Mouse (Mus musculus) embryo, embryonic 10.5 days (tissue): ENCODE data around the gene Psma5.

Experiments
- DNase-seq: peaks from one replicate; pipeline ENCODE4 v3.0.0-alpha.2; 2015; ENCODE audit warnings: low spot score

Gene Psma5

DNA sequence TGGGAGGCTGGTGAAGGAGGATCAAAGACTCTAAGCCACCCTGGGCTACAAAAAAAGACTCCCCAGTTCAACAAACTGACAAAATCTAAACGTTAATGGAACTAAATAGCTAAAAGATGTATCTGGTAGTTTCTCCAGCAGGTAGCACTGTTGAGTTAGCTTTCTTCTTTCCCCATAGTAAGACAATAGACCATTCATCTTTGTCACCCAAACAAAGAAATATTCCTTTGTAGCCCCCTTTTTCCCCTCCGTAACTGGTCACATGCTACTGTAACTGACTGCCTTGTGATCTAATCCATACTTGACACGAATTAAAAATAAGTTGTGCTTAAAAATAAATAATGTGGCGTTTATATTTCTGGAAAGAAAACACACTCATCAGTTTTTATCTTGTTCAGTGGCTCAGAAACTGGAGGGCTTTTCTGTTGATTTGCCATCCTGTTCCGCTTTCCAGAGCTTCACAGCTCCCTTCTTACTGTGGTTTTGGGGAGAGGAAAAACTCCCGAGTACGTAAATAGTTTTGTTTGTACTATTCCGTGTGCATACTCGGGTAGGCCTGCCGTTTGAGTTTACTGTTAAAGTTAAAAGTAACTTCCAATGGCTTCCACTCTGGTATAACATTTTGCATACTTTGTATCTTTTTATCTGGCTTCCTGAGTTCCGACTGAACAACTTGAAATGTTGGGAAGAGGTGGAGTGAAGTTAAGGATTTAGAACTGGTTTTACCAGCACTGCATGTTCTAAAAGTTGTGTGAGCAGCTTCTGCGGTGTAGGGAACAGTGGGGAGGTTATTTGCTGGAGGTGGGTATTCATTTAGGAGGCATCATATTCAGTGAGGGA, 25.9 kb downstream of the Psma5 start:
- DNase-seq: peak; percentile 91

DNA sequence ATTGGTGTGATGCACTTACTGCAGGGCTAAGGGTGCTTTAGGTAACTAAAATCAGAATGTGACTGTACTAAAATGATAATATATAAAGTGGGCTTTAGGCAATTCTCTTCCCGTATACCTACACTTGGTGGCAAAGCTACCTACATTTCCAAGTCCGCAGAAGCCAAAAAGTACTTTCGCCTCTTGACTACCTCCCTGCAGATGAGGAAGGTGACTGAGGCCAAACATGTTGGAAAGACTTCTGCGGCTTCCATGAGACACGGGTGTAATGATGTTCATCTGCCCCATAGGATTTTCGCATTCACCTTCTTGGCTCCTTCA, 26.5 kb downstream of the Psma5 start:
- DNase-seq: no peak

DNA sequence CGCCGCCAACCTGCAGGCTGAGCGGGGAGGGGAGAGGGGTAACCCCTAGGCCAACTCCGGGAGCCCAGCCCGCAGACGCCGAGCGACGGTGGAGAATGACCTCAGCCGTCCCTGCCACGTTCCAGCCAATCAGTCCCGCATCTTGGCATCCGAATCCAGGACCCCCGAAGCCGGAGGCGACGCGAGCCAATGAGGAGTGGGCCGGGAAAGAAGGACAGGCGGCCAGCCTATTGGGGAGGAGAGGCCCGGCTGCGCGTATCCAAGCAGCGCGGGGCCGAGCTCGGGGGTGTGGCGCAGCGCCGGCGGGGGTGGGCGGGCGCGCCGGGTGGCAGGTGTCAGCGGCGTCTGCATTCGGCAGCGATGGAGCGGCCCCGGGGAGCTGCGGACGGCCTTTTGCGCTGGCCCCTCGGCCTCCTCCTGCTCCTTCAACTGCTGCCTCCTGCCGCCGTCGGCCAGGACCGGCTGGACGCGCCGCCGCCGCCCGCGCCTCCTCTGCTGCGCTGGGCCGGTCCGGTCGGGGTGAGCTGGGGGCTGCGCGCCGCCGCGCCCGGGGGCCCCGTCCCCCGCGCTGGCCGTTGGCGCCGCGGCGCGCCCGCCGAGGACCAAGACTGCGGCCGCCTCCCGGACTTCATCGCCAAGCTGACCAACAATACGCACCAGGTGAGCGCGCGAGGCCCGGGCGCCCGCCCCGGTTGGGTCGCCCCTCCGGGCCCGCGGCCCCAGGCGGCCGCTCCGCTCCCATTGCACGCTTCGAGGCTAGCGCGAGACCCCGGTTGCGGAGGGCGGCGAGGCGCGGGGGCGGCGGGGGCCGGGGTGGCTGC, 27.3 kb downstream of the Psma5 start, which contains the start of gene Sort1:
Gene Sort1 (plus strand): TSS at position 302 of the 821 bp plus-strand sequence.
- peak; percentile 97 for DNase-seq

DNA sequence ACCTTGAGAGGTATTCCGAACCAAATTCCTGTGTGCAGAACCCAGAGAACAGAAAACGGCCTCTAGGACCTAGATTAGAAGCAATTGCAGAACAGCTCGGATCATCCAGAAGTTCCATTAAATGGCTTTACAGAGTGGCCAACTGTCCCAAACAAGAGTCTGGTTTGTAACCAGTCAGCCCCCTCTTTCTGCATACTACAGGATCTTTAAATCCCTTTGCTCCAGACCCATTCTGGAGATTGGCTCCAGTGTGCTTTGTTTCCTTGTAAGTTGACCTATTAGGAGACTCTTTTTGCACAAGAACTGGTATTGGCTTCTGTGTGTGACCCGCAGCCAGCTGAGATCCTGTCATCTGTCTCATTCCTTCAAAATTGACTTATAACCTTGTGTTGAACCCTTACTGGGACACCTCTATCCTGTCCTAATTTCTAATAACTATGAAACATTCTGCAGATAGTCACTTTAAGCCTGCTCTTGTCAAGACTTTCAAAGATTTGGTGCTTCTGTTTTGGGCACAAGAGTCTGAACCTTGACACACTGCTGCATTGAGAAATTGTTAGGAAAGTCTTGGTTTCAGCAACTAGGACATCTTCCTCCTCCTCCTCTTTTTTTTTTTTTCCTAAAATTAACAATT, 28.5 kb downstream of the Psma5 start:
- DNase-seq: peak; percentile 20

DNA sequence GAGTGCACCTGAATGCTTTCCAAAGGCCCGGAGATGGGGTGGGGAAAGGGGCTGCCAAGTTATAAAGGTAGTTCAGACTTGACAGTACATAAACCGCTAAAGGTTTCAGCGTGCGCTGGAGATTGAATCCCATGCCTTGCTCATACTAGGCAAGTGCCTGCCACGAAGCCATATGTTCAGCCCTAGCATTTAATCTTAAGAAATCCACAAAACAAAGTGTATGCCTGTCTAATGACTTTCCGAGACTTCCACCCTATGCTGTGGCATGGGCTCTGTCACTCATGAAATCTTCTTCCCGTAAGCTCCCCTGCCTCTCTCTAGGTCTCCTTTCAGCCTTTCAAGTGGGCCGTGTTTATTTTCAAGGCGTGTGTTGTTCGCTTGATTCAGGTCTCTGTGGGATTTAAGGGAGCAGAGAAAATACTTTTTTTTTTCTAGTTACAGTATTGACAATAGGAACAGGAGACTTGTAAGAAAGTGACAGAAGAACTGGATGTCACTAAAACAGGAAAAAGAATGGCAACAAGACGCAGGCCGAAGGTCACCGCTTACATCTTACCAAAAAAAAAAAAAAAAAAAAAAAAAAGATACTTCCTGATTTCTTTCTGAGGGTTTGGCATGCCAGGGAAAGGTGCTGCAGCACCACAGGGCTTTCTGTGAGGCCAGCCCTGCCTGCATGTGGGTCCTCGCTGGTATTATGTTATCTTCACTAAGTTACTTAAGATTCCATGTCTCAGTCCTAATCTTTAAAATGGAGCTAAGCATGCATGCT, 30.1 kb downstream of the Psma5 start:
- no peak for DNase-seq

DNA sequence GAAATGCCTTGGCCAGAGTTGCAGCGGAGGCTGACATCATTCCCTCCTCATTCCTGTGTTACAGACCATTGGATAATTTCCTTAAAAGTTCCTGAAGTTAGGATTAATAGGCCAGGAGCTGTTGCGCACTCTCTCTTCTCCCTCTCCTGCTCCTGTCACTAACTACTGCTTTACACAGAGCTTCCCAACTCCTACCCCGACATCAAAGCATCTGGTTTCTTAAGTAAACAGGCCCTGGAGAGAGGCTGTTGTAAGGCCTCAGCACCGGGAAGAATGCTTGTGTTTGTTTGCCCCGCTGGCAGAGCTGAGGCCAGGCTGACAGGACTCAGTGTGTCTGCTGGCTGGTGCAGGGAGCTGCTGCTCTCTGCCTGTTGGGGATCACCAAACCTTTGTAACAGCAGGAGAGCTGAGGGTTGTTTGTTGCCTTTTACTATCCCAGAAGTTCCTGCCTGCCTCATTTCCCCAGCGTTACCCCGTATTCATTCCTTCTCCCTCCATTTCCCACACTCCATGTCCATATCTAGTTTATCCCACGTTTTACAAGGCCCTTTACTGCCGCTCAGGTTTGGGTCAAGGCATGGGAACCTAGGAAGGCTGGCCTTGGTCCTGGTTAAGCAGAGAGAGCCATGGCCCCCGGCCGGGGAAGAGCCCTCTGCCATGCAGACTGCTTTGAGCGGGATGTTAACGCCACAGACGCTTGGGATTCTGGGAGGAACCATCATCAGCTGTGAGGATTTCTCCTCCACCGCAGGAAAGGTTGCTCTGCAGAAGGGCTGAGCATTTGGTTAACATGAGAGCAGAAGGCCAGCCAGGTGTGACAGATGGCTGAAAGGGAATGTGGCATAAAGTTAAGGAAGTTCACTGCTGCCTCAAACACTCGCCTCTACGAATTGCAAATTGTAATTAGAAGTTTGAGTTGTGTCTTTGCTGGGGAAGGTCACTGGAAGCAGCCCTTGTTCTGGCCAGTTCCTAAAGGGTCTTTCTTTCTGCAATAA, 31.4 kb downstream of the Psma5 start:
- DNase-seq: peak; percentile 72

DNA sequence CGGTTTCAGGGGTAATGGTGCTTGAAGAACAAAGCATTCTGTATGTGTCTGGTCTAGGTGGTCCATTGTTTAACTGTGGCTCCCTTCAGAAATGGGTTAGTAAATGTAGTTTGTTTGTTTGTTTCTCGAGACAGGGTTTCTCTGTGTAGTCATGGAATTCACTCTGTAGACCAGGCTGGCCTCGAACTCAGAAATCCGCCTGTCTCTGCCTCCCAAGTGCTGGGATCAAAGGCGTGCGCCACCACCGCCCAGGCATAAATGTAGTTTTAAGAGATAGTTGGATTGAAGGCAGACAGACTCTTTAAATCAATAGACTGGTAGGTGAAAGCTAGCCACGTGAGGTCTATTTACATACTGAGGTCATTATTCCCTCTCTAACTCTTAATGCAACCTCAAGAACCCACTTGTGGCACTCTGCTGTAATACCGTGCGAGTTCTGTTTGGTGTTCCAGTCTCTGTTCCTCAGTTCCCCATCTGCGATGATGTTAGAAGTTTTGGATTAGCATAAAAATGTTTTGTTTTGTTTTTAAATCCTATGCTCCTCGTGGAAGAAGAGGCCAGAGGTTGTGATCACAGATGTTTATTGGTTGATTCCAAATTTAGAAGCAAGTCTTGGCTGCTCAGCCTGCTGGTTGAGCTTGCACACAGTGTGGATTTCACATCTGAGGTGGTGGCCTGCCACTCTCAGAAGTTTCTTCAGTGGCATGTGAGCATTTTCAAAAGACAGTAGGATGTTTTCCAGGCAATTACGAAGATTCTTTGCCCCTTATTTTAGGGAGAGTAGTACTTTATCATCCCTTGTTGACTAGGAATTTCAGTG, 32.8 kb downstream of the Psma5 start:
- DNase-seq: no peak

DNA sequence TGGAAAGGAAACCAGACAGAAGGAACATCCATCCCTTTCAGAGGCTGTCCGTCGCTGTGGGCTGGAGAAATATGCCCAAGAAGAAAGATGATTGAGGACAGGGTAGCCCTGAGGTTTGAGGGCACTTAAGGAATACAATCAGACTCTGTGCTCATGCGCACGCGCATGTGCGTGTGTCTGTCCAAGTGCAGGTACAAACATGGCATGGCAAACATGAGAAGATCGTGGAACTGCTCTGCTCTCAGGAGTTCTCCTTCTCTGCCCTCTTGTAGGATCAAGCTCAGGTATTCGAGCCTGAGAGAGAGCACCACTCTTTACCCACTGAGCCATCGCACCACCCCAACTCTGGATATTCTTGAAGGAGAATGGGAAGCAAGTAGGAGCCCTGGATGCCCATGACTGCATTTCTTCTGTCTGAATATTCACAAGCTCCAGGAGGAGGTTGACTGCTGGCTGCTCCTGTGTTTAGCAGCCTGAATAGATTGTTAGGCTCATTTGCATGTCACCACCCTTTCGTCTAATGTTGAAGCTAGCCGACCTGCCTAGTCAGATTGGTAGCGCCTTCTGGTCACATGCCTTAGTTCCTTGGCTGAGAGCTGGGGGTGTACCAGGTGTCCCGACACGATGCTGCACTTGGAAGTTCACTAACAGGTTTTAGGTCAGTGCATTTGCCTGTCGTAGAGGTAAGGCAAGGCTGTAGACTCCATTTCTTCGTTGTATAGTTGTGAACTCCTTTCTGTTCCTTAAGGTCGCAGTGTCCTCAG, 34.5 kb downstream of the Psma5 start:
- DNase-seq: no peak

DNA sequence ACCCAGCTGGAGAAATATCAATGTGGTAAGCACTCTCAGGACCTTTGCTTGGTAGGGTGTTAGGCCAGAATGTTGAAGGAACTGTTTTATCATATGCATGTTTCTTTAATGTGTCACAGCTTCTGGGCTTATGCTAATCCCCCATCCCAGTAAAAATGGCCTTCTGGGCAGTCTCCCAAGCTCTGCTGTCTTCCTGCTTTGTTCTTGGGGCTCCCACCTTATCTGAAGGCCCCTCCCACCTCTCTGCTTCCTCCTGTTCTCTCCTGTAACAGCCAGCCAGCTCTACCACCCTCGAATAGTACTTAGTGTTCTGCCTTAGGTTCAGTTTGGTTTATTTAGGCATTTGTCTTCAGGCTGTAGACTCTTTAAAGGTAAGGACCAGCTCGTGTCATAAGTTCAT, 37.7 kb downstream of the Psma5 start:
- no peak for DNase-seq

DNA sequence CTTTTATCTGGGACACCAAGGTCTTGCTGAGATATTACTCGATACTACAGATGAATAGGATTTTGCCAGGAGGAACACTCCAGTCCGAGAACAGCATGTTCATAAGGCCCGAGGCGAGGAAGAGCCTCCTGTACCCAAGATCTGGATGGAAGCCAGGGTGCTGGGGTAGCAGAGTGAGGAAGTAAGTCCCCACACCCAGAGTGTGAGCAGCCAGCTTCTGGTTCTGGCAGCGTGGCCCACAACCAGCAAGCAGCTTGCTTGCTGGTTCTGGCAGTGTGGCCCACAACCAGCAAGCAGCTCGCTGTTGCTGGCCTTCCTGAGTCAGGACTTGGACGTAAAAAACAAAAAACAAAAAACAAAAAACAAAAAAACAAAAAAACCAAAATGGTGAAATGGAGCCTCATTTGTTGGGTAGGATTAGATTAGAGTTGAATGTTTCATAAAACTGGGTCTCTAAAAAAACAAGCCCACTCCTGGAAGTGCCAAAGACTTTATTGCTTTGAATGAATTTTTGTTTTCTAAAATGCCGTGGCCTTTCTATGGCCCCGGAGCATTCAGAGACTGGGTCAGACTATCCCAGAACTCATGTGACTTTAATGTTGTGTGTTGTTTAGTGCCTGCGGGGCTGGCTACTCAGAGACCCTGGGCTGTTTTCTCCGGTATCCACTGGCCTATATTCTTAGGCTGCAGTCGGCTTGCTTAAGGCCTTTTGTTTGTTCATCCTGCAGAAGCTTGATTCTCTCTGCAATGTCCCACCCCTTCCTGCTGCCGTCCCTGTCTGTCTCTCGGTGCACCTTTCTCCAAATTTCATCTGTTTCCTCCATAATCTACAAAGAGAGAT, 38.9 kb downstream of the Psma5 start:
- peak; percentile 54 for DNase-seq

DNA sequence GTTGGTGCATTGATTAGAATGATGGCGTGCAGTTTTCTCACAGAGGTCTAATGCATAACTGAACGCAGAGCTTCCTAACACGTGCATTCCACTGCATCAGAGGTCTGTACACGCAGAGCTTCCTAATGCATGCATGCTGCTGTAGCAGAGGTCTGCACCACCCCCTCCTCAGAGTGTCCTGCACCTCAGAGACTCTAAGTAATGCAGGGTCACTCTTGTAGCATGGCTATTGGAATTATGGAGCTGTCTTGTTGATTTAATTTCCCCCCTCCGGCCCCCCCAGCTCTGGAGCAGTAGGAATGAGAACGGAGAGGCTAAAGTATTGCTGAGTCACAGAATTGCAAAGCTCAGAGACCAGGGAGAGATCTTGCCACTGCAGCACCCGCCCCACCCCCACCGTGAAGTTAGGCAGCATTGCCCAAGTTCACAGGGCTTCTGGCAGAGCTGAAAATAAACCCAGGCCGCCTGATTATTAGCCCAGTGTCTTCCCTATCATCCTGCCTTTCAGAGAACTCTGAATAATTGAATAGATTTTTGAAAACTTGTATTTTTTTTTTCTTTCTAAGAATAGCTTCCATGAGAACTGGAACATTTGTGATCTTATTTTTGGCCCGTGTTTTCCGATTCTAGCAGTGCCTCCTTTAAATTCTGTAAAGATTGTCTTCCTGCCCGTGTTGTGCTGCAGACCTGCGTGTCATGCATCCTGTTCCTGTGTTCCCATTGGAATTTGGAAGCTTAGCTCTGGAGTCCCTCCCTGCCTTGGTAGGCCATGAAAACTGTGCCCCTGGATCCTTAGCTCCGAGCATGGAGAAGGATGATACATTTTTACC, 39.7 kb downstream of the Psma5 start:
- peak; percentile 70 for DNase-seq

DNA sequence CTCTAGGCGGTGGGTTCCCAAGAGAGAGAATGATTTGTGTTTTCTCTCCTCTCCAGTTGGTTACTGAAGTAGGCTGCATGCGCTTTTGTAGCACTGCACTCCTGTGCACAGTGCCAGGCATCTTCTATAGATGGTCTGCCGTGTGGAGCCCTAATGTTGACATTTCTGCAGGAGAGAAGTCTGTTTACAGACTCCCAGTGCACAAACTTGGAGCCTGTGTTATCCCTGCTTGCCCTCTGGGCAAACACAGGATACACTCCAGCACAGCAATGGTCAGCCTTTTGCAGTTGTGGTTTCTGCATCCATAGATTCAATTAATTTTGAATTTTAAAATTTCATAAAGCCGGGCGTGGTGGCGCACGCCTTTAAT, 40.3 kb downstream of the Psma5 start:
- DNase-seq: no peak

DNA sequence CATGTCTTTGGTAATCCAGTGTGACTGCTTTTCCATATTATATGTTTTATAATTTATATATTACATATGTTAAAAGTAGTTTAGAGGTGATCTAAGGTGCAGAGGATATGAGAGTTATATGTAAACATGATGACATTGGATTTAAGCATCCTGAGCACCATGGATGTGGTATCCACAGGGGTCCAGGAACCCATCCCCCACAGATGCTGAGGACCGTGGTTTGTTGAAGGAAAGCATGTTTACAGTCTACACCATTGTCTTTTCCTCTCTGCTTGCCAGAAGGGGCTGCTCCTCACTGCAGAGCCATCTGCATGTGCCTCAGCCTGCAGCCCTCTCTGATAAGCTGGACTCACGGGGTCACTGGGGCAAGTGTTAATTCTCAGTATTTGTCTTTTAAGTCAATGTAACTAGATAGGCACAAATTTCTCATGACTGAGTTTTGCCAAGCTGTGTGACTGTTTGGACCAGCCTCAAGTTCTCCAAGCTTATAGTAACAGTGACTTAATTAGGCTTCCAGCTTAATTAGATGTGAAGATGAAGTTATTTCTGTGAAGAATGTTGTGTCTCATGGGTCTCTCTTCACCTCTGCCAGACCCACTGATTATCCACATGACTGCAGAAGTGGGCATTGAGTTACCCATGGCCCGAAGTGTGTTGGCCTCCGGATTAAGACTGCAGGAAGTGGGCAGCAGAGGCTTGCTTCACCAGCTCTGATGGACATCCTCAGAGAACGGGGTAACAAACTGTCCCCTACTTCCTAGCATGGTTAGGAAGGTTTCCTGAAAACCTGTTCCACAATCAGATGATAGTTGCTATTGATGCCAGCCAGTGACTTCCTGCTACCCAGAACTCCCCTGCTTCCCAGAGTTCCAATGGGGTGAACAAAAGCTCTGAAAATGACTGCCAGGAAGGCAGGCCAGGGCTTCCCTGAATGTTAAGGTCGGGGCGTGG, 41.2 kb downstream of the Psma5 start:
- no peak for DNase-seq

DNA sequence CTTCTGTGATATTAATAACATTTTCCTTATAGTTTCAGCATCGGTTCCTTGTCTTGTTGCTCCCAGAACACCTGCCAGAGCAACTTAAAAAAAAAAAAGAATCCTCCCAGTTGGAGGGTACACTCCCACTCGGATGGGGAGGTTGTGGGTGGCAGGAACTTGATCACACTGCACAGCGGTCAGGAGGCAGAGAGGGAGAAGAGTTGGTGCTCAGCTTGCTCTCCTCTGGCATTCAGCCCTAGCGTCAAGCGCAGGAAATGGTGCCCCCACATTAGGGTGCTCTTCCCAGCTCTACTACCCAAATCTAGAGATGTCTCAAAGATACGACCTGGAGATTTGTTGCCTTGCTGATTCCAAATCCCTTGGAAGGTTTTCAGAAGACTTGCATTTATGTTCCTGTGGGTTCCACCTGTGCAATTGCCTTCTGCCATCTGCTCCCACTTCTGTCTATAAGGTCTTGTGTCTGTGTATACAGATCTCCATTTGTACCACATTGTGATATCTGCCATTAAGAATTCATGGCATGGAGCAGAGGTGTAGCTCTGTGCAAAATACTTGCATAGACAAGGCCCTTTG, 43.8 kb downstream of the Psma5 start:
- DNase-seq: no peak

DNA sequence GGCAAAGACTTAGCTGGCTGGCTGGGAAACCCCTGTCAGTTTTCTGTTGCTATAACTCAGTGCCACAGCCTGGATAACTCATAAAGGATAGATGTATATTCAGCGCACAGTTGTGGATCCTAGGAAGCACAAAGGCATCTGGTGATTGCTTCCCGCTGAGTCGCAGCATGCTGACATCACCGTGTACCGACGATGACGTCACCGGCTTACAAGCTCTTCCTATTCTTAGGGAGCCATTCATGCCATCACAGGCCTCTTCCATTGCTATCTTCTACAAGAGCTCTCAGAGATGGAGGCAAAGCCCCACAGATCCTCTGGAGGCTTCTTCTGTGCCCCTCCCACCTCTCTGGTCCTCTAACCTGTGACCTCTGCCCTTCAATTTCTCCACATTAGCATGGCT, 47.0 kb downstream of the Psma5 start:
- no peak for DNase-seq

DNA sequence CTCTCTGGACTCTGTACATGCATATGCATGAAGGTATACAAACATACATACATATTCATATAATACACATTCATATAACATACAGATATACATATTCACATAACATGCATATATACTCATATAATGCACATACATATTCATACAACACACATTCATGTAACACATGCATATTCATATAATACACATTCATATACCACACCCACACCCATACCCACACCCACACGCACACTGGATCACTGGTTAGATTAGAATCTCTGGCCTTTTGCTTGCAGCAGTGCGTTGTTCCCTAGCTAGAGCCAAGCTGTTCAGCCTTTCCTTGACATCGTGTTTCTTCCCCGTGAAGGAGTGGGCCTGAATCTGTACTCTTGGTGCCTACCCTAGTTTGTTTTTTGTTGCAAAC, 48.0 kb downstream of the Psma5 start:
- DNase-seq: no peak
